Mouse (Mus musculus) layer of hippocampus, adult 18-20 months (tissue): ENCODE measurements around the gene Ago3. TPM values are rescaled to one million over a fixed set of nuclear protein-coding genes. Genes with fewer than 3 reads are reported as not detected.

Experiments used
- DNase-seq, 2 experiments: peaks; one replicate each; pipeline ENCODE4 v3.0.0; 2022; ENCODE audit warnings: low spot score in 2 of 2
- total RNA-seq, 2 experiments: library from RNA; stranded (reverse); gene quantifications; 2 replicates each; pipeline ENCODE4 v1.2.3; 2021

Gene Ago3
- total RNA-seq, 2 experiments from 2014 or later, result 36.9 to 38.7 TPM

GRCm38 (mm10) chr4:126310344-126310743 is 119.0 kb downstream of the Ago3 start:
- DNase-seq, result no peak

- DNase-seq, result peak; percentile 66 to 91
Observed at GRCm38 (mm10) chr4:126309922-126310309, 119.4 kb downstream of the Ago3 start.

- no peak for DNase-seq
Observed at GRCm38 (mm10) chr4:126309211-126309921, 120.0 kb downstream of the Ago3 start.

GRCm38 (mm10) chr4:126306827-126307226 is 122.5 kb downstream of the Ago3 start:
- no peak for DNase-seq

- no peak for DNase-seq
Observed at GRCm38 (mm10) chr4:126306058-126306457, 123.3 kb downstream of the Ago3 start.

GRCm38 (mm10) chr4:126305428-126305827 is 123.9 kb downstream of the Ago3 start:
- DNase-seq, result no peak

GRCm38 (mm10) chr4:126303877-126304276 is 125.5 kb downstream of the Ago3 start:
- no peak for DNase-seq

GRCm38 (mm10) chr4:126301584-126302309 is 127.6 kb downstream of the Ago3 start:
- no peak for DNase-seq

GRCm38 (mm10) chr4:126300916-126301583 is 128.3 kb downstream of the Ago3 start:
- no peak for DNase-seq

GRCm38 (mm10) chr4:126296617-126297101 is 132.7 kb downstream of the Ago3 start:
- no peak for DNase-seq

GRCm38 (mm10) chr4:126295937-126296336 is 133.4 kb downstream of the Ago3 start:
- DNase-seq, result no peak

- no peak for DNase-seq
Observed at GRCm38 (mm10) chr4:126295152-126295551, 134.2 kb downstream of the Ago3 start.

- DNase-seq, result no peak
Observed at GRCm38 (mm10) chr4:126291196-126291595, 138.2 kb downstream of the Ago3 start.

- no peak for DNase-seq
Observed at GRCm38 (mm10) chr4:126290314-126290713, 139.0 kb downstream of the Ago3 start.

- DNase-seq, result no peak
Observed at GRCm38 (mm10) chr4:126288085-126288666, 141.2 kb downstream of the Ago3 start.

- no peak for DNase-seq
Observed at GRCm38 (mm10) chr4:126287302-126287995, 141.9 kb downstream of the Ago3 start.

GRCm38 (mm10) chr4:126286492-126286891 is 142.9 kb downstream of the Ago3 start, which contains the start of gene Col8a2:
Gene Col8a2 (plus strand): TSS chr4:126286793.
- DNase-seq, result no peak

- DNase-seq, result no peak
Observed at GRCm38 (mm10) chr4:126283582-126283981, 145.8 kb downstream of the Ago3 start.

GRCm38 (mm10) chr4:126281706-126282105 is 147.7 kb downstream of the Ago3 start:
- DNase-seq, result no peak
